Mouse (Mus musculus) left cerebral cortex, postnatal 10 days (tissue): Measurements from ENCODE around the gene Sgsm2. TPM values are rescaled to one million over a fixed set of nuclear protein-coding genes. Genes with fewer than 3 reads are reported as not detected.

ENCODE experiments used
- DNase-seq, 2 experiments: peaks; one replicate each; pipeline ENCODE4 v3.0.0; 2021 to 2022; ENCODE audit warnings: low spot score in 2 of 2, mixed read lengths in 1 of 2; ENCODE audit errors: extremely low spot score in 1 of 2
- intact Hi-C: fragments of 180-260 bp; cut with DNase I; formaldehyde crosslinking; loops from one replicate; pipeline ENCODE4 v1.15.1; 2025
- total RNA-seq, 2 experiments: library from RNA; stranded (reverse); gene quantifications; 2 replicates each; pipeline ENCODE4 v1.2.3; 2021

Gene Sgsm2
- total RNA-seq, 2 experiments from 2014 or later = 60.5 to 65.2 TPM

DNA sequence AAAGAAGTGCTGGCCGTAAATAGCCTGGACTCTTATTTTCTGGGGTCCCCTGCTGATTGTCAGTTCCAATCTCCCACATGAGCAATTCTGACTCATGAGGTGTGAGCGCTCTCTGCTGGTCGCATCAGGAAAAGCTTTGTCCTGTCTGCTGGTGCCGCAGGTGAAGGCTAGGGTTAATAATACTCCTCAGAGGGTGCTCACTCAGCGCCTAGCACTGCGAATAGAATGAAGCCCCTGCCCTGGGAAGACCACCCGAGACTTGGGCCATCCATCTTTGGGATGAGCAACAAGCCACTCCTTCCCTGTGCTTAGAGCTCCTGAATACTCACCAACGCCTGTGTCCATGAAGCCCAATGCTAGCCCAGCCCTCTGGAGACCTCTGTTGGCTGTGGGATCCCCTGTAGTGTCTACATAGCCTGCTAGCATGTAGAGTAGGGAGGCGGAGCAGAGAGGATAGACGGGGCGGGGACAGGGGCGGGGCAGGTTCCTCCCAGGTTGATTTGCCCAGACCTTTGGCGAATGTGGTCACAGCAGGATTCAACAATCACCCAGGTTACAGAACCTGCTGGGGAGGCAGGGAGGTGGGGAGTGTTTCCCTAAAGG lies 48.8 kb downstream of the Sgsm2 start:
- intact Hi-C loops = loop anchor here (1.0 kb wide), 1 partner anchor 27 kb away; no protein-coding TSS in a partner anchor
- DNase-seq = peak; percentile 54 to 83

DNA sequence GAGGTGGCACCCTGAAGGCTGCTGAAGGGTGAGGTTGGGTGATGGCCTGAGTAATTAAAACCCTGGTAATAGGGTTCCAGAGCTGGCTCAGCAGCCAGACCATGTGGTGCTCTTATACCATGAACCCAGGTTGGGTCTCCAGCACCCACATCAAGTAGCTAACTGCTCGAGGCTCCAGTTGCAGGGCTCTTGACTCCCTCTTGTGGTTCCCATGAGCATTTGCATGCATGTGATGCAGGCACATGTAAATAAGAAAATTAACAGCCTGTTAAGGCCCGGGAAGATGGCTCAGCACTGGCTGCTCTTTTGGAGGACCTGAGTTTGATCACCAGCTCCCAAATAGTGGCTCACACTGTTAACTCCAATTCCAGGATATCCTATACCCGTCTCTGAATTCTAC lies 51.1 kb downstream of the Sgsm2 start:
- intact Hi-C loops = no loop called here
- no peak for DNase-seq

DNA sequence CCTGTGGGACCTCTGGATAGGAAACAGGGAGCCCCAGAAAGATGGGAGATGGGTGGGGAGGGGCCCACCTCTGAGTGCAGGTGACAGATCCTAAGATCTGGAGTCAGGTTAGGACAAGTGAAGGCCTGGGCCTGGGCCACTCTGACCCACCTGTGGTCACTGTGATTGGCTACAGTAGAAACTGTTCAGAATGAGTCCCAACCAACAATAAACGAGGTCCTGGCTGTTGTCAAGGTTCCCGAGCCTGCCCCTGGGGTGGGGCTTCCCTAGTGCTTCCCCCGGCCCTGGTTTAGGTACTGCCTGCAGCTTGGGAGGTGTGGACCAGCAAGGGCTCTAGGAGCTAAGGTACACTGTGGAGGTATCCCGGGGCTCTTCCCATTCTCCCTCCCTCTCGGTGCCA lies 53.1 kb downstream of the Sgsm2 start:
- intact Hi-C loops = no loop called here
- no peak for DNase-seq

DNA sequence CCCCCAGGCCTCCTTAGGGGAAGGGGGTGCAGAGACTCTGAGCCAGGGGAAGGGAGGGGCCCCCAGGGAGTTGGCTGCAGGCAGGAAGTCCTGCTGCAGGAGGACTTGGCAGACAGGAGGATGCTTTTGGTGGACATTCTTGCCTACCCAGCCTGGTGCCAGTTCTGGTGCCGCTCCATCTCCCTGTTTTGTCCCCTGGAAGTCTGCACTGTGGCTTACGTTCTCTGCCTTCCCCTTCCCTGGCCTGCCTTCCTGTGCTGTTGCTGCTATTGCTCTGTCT lies 53.5 kb downstream of the Sgsm2 start:
- intact Hi-C loops = no loop called here
- no peak for DNase-seq

DNA sequence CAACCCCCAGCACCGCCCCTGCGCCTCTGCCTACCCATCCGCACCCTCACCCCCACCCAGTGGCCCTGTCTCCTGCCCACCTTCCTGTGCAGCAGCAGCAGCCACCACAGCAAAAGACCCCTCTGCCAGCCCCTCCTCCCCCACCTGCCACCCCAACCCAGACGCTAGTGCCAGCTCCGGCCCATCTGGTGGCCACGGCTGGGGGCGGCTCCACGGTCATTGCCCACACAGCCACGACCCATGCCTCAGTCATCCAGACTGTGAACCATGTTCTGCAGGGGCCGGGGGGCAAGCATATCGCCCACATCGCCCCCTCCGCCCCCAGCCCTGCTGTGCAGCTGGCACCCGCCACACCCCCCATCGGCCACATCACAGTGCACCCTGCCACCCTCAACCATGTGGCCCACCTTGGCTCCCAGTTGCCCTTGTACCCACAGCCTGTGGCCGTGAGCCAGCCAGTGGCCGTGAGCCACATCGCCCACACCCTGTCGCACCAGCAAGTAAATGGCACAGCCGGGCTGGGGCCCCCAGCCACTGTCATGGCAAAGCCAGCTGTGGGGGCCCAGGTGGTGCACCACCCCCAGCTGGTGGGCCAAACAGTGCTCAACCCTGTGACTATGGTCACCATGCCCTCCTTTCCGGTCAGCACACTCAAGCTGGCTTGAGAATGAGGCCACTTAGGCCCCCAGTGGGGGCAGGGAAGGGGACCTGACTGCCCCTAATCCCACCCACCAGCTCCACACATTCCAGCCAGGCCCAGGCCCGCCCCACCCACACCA lies 54.0 kb downstream of the Sgsm2 start:
- intact Hi-C loops = no loop called here
- peak in 1 of 2 experiments; percentile 49 for DNase-seq

DNA sequence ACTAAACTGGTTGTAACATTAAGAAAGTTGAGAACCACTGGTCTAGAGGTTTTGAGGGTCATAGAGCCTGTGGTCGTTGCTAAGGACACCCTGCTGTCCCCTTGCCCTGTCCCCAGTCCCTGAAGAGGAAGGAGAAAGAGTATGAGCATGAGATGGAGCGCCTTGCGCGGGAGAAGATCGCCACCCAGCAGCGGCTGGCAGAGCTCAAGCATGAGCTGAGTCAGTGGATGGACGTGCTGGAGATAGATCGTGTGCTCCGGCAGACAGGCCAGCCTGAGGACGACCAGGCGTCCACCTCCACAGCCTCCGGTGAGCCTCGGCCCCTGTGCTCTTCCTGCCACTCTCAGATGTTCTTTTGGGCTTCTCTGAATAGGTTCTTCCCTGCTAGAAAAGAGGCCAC lies 54.8 kb downstream of the Sgsm2 start:
- intact Hi-C loops = no loop called here

DNA sequence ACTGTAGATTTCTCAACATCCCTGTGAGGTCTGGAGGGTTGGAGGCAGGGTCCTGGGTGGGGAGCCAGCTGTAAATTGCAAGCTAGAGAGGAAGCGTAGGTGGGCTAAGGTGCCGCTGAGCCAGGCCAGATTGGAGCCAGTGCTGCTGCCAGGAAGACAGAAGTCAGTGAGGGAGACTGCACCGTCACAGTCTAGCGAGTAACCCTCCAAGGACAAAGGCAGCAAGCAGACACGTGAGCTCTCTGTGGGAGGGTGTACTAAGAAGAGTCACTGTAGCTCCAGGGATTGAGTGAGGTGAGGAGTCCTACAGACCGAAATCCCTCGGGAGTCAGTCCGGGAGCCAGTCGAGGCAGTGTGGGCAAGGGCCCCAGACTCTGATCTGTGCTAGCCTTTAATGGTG lies 55.5 kb downstream of the Sgsm2 start:
- DNase-seq = no peak
- intact Hi-C loops = no loop called here

More for the DNA sequence above, 54.8 kb downstream of the Sgsm2 start:
- peak in 1 of 2 experiments; percentile 26 for DNase-seq

DNA sequence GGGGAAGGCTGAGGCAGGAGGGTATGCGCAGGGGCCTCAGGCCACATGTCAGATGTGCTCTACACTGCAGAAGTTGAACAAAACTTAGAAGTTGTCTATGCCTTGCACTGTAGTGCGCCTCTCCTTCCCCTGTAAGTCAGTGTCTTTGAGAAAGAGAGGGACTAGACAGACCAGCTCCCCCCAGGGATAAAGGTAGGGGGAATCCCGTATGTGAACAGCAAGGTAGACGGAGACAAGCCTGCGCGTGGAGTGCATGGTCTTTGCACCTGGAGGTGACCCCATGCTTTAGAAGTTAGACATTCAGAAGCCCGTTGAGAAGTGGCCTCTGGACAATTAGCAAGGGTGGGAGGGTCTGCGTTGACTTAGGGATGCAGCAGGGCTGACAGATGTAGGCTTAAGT lies 56.1 kb downstream of the Sgsm2 start:
- intact Hi-C loops = no loop called here
- DNase-seq = no peak

DNA sequence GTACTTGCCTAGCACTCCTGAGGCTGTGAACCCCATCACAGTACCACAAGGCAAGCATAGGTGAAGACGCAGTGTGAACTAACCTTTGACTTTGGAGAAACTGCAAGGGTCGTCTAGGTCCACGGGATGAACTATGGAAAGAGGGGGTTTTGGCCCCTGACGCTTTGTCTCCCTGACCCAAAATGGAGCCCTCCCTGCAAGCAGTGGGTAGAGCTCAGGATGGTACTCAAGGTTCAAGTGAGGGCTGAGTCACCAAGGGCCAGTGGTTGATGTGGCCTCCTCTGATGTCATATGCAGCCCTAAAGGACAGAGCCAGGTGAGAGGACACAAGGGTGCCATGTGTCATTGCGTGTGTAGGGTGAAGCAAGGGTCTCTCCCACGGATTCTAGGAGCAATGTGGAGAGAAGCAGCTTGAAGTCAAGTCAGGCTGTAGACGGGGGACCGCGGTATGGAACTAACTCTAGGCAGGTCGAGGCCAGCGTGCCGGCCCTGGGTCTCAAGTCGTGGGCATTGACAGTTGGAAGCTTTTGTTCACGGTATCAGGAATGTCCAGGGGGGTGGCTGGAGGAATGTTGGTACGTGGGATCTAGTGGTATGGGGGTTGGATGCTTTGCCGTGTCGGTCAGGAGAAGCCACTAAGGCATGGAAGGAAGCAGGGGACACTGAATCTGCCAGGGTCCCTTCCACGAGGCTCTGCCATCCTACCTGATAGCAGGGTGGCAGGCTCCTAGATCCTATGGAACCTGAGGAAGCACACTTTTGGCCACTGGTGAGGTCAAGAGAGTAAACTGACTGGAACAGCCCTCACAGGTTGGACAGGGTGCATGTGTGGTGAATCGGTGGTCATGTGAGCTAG lies 56.8 kb downstream of the Sgsm2 start:
- no peak for DNase-seq
- intact Hi-C loops = no loop called here

DNA sequence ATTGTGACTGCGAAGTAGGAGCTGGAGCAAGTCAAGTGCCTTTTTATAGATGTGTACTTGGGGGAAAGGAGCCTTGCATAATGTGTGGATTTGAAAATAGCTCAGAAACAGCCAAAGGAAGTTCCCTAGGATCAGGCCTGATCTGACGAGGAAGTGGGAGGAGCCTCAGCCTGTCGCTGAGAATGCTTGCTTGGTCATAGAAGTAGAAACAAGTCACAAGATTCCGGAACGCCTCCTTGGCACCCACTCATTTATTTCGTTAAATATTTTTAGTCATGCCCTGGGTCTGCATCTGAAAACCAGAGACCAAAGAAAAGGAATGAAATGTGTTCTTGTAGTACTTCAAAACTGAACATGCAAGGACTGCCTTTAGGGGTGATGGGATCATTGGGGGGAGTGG lies 57.9 kb downstream of the Sgsm2 start:
- DNase-seq = peak; percentile 60 to 82
- intact Hi-C loops = no loop called here

DNA sequence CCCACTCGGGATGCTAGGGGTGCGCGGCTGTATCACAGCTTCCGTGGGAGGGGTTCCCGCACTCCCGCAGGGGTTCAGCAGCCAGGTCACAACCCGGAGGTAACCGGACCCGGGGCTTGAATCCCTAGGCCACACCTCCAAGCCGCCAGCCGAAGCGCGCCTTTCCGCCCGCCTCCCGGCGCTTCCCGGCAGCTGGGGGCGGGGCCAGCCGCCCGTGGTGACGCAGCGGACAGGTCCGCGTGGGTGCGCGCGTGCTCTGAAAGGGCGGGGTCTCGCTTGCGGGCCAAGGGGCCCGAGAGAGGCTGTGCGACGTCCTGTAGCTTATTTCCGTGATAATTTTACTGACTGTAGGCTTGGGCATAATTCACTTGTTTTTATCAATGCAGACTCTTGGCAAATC lies 58.4 kb downstream of the Sgsm2 start:
- DNase-seq = peak; percentile 89 to 97
- intact Hi-C loops = no loop called here

DNA sequence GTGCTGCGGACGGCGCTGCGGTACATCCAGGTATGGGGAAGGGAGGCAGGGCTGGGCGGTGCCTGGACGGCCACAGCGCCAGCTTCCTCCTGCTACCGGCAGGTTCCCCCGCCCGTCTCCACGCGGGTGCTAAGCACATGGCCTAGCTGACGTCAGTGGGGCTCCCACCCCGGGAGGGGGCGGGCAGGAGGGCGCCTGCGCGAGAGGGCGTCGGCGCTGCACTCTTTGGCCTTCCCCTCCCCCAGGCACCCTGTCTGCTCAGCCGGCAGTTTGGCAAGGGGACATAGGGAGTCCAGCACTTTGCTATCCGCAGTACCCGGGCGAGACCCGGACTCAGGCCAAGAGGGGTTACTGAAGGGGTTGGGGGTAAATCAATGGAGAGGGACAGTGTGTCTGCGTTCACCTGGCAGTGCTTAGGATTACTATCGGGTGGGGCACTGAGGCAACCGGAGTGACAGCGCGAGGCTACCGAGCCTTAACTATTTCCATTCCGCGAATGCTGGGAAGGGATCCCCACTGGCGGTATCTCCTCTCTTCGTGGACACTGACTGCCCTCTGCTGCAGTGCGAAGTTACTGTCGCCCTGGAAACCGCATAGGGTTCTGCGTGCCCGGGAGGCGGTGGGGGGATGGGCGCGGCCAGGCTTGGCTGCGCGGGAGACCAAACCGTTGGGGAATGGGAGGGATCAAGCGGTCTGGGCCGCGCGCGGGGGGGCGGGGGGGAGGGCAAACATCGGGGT lies 59.0 kb downstream of the Sgsm2 start:
- peak; percentile 87 to 96 for DNase-seq
- intact Hi-C loops = no loop called here

DNA sequence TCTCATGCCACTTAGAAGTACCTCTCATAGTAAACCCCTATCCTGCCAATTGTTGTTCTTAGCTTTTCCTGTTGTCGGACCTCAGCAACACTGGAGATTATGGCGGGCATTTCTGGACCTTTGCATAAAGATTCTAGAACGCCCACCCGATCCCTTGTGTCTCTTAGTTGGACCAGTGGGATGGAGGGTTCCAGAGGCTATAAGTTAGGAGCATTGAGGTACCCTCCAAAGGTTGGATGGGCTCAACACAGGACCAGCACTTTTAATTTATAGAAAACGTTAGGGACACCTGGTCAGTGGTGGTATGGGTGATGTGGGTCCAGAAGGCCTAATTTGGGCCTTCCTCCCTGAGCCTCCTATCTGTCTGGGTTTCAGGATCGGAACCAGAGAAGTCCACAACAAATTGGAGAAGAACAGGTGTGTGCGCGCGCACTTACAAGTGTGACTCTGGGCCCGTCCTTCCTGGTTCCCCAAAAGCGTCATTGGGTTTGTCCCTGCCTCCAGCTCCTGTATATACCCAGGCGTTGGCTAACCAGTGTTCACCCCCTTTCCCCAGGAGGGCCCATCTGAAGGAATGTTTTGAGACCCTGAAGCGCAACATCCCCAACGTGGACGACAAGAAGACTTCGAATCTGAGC lies 59.7 kb downstream of the Sgsm2 start:
- intact Hi-C loops = no loop called here
- DNase-seq = no peak

DNA sequence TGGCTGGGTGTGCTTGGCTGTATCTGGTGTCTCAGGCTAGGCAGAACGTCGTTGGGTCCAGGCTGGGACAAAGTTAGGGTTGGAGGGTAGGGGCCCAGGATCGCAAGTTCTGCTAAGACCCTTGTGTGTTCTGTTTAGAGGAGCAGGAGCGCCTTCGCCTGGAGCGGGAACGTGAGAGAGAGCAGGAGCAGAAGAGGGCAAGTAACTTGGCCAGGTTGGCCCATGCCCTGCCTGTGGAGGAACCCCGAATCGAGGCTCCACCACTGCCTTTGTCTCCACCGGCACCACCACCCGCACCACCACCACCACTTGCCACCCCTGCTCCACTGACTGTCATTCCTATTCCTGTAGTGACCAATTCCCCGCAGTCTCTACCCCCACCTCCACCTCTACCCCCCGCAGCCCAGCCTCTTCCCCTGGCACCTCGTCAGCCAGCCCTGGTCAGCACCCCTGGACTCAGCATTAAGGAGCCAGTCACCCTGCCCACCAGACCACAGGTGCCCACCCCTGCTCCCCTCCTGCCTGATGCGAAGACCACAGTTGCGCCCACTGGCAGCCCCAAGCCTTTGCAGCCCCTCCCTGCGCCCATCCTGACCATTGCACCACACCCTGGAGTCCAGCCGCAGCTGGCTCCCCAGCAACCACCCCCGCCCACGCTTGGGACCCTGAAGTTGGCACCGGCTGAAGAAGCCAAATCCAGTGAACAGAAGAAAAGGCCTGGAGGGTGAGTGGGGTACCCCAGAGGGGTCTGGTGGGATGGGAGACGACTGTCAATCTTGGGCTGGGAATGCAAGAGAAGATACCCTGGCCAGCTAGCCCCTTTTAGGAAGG lies 60.4 kb downstream of the Sgsm2 start:
- intact Hi-C loops = no loop called here
- DNase-seq = peak in 1 of 2 experiments; percentile 58

DNA sequence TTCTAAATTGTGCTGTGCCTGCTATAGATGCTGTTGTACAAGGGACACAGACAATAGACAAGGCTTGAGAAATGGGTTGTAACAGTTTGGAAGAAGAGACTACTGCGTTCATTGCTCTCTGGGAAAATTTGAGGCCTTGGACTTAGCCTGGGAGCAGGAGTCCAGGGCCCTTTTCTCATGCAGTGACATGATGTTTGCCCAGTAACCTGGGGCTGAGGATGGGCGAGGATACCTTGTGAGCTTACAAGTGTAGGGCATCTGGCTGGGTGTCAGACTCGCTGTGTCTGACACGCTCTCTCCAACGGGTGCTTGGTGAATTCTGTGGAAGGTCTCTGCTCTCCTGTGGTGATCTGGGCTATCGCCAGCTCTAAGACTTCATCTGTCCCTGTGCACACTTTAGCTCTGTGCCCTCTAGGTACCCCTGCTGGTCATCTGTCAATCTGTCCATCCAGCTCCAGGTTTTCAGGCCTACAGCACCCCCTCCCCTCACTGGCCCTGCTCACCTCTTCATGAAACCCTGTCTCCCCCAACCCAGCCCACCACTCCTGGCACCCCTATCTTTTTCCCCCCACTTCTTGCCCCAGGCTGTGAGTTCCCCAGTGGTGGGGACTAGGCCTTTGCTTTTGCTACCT lies 61.2 kb downstream of the Sgsm2 start:
- intact Hi-C loops = no loop called here
- no peak for DNase-seq

DNA sequence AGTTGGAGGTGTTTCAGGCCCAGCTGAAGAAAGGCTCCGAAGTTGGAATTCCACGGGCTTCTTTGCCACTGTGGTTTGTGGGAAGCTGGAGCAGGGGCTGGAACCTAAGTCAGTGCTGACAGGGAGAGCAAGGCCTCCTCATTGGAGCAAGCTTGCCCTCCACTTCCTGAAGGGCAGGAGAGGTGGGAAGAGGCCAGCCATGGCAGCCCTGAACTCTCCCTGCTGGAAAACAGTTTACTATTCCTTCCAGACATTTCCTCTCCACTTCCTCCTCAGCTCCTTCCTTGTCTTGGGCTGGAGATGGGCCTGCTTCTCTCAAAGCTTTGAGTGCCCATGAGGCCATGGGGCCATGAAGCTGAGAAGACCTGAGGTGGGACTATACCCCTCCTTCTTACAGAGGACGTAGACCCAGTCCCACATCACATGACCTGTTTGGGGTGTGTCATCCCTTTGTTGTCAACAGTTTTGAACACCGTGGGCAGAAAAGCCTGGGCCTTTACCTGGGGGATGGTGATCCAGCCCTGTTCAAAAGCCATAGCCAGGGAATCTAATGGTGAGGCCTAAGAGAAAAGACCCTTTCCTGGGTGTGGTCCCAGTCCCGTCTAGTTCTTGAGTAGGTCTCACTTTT lies 62.1 kb downstream of the Sgsm2 start:
- intact Hi-C loops = no loop called here

DNA sequence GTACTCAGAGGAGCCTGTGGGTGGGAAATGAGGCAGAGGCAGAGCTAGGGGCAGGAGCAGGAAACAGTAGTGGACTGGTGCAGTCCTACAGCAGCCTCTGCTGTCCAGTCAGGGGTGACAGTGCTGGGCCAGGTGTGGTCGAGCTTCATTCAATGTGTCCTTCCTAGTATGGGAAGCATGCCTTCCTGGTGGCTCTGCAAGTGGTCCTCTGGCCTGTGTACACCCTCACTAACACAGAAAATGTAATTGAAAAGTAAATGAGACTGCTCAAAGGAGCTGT lies 62.6 kb downstream of the Sgsm2 start:
- intact Hi-C loops = no loop called here
- DNase-seq = no peak

More for the DNA sequence above, 62.1 kb downstream of the Sgsm2 start:
- no peak for DNase-seq
